Mouse (Mus musculus) forebrain, embryonic 11.5 days (tissue): Measurements from ENCODE around the gene Gm17617. TPM values are rescaled to one million over a fixed set of nuclear protein-coding genes. Genes with fewer than 3 reads are reported as not detected.
"Not testable (repeated sequence)": the region's sequence is repeated elsewhere in the genome, so short reads cannot be mapped to it uniquely, and the experiment has no call there.

Experiments used
- ATAC-seq: fragments of 200-750 bp; cut with Nextera tagmentation; replicated peaks from 2 replicates; pipeline ENCODE4 v1.8.0; 2017; ENCODE audit warnings: moderate TSS enrichment; ENCODE audit not compliant: low FRiP score
- DNase-seq: peaks from one replicate; pipeline ENCODE4 v3.0.0-alpha.2; 2017; ENCODE audit warnings: low spot score
- H3K27ac ChIP-seq: fragments of 300-500 bp; sonication (generic); 2 replicates; pipeline ENCODE4 v1.5.1; 2014; ENCODE audit warnings: low read depth, low read length
- H3K27me3 ChIP-seq: fragments of 300-500 bp; sonication (generic); 2 replicates; pipeline ENCODE4 v1.6.1; 2014; ENCODE audit warnings: mild to moderate bottlenecking, low read length, mixed read lengths; ENCODE audit not compliant: control insufficient read depth, insufficient read depth
- H3K36me3 ChIP-seq: fragments of 300-500 bp; sonication (generic); 2 replicates; pipeline ENCODE4 v1.6.1; 2014; ENCODE audit warnings: mild to moderate bottlenecking, low read length, moderate library complexity, mixed read lengths; ENCODE audit not compliant: control insufficient read depth, insufficient read depth
- H3K4me1 ChIP-seq: fragments of 300-500 bp; sonication (generic); replicated peaks from 2 replicates; pipeline ENCODE4 v1.6.1; 2014; ENCODE audit warnings: low read length, mixed read lengths; ENCODE audit not compliant: control insufficient read depth, insufficient read depth
- H3K4me2 ChIP-seq: fragments of 300-500 bp; sonication (generic); 2 replicates; pipeline ENCODE4 v1.6.1; 2014; ENCODE audit warnings: low read depth, mild to moderate bottlenecking, low read length, moderate library complexity, mixed read lengths; ENCODE audit not compliant: severe bottlenecking
- H3K4me3 ChIP-seq: fragments of 300-500 bp; sonication (generic); 2 replicates; pipeline ENCODE4 v1.5.1; 2014; ENCODE audit warnings: low read depth, low read length
- H3K9ac ChIP-seq: fragments of 300-500 bp; sonication (generic); 2 replicates; pipeline ENCODE4 v1.6.1; 2014; ENCODE audit warnings: low read length
- H3K9me3 ChIP-seq: fragments of 300-500 bp; sonication (generic); 2 replicates; pipeline ENCODE4 v1.6.1; 2016; ENCODE audit warnings: low read length, mixed read lengths; ENCODE audit not compliant: control insufficient read depth
- WGBS: fragments of 180-500 bp; shearing (Covaris S2); extraction: QIAGEN DNeasy Blood & Tissue Kit; methylation state at CpG from one replicate; pipeline ENCODE4 v1.1.7; 2014; 5-methylcytosine and 5-hydroxymethylcytosine counted together
- polyA plus RNA-seq: library from polyadenylated mRNA; unstranded; fragments of >200 nt; fragmentation: Nextera tagmentation; extraction: Ambion mirVana; gene quantifications from 2 replicates; pipeline ENCODE4 v1.2.1, GENCODE M21; 2014

Gm17617 gene
- polyA plus RNA-seq, 1 experiment from 2014 or later, result not detected

GRCm38 (mm10) chr13:55097841-55098240 lies 35.5 kb downstream of the Gm17617 start:
- not testable (repeated sequence) for H3K9ac ChIP-seq, H3K4me1 ChIP-seq, ATAC-seq, H3K36me3 ChIP-seq, H3K4me3 ChIP-seq, DNase-seq, H3K9me3 ChIP-seq, H3K27ac ChIP-seq, H3K4me2 ChIP-seq, H3K27me3 ChIP-seq
- 91% methylated on average over 3 of the region's 3 CpGs for WGBS

- Histone ChIP-seq H3K4me1 (no peaks in the 10 kb centered on the region), H3K27ac (no peak overlapping the region), H3K9me3 (no peaks in the 10 kb centered on the region), H3K4me2 (no peak overlapping the region), H3K36me3 (no peaks in the 10 kb centered on the region; the same call in 1 of the 2 replicates), H3K27me3 (no peaks in the 10 kb centered on the region), H3K9ac (no peak overlapping the region), H3K4me3 (no peak overlapping the region)
- ATAC-seq, result no peak
- WGBS, result 91% methylated on average over 4 of the region's 4 CpGs
- no peak for DNase-seq
Observed at GRCm38 (mm10) chr13:55092588-55092987, 40.8 kb downstream of the Gm17617 start.

Other genes starting within 250 kb of the Gm17617 start
- 2.9 and 3.7 TPM in 2 replicates for gene Unc5a, start 184.1 kb downstream of the Gm17617 start, polyA plus RNA-seq
- 0.41 and 0.65 TPM in 2 replicates for gene Hk3, start 112.2 kb downstream of the Gm17617 start, polyA plus RNA-seq
- 24.3 and 26.7 TPM in 2 replicates for gene Uimc1, start 33.2 kb downstream of the Gm17617 start, polyA plus RNA-seq
- gene Zfp346, start 28.2 kb downstream of the Gm17617 start, polyA plus RNA-seq, result 26.0 and 28.0 TPM in 2 replicates
- gene Fgfr4, start 19.1 kb upstream of the Gm17617 start, polyA plus RNA-seq, result 0.23 and 0.27 TPM in 2 replicates
- 69.6 and 79.3 TPM in 2 replicates for gene Nsd1, start 76.2 kb upstream of the Gm17617 start, polyA plus RNA-seq
- gene Prelid1, start 187.0 kb upstream of the Gm17617 start, polyA plus RNA-seq, result 422 and 451 TPM in 2 replicates
- gene Rab24, start 188.4 kb upstream of the Gm17617 start, polyA plus RNA-seq, result 84.4 and 101 TPM in 2 replicates
- 37.2 and 42.2 TPM in 2 replicates for gene Mxd3, start 196.3 kb upstream of the Gm17617 start, polyA plus RNA-seq
- 90.4 and 94.2 TPM in 2 replicates for gene Lman2, start 229.2 kb upstream of the Gm17617 start, polyA plus RNA-seq
- 0.33 and 0.44 TPM in 2 replicates for gene Rgs14, start 236.2 kb upstream of the Gm17617 start, polyA plus RNA-seq